Mouse (Mus musculus): ENCODE data around the gene Elf5. TPM values are rescaled to one million over a fixed set of nuclear protein-coding genes. Genes with fewer than 3 reads are reported as not detected.

The Elf5 gene
- polyA plus RNA-seq (2014; fragmentation: Illumina TruSeq; extraction: RNeasy Lipid Tissue Mini Kit (QIAGEN cat#74804); ENCODE audit: low read depth, low replicate concordance), result not detected

DNA sequence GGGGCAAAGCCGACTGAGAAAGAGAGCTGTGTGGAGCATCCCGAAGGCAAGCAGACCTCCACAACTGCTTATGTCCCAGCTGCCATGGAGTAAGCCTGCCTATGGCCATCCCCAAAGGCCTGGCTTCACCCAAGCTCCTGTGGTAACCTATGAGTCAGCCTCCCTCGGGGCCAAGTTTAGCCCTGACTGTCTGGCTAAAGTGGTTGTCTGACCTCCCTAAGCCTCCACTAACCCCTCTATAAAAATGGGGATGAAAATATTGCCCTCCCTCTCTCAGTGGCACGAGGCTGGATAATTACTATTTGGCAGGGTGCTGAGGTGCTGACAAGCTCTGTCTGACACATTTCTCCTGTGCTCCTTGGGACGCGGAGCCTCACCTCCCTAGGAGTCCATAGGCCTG lies at the start of gene Elf5:
Gene Elf5, plus strand, starts transcription at position 341 of the 400 bp plus-strand sequence.

DNA sequence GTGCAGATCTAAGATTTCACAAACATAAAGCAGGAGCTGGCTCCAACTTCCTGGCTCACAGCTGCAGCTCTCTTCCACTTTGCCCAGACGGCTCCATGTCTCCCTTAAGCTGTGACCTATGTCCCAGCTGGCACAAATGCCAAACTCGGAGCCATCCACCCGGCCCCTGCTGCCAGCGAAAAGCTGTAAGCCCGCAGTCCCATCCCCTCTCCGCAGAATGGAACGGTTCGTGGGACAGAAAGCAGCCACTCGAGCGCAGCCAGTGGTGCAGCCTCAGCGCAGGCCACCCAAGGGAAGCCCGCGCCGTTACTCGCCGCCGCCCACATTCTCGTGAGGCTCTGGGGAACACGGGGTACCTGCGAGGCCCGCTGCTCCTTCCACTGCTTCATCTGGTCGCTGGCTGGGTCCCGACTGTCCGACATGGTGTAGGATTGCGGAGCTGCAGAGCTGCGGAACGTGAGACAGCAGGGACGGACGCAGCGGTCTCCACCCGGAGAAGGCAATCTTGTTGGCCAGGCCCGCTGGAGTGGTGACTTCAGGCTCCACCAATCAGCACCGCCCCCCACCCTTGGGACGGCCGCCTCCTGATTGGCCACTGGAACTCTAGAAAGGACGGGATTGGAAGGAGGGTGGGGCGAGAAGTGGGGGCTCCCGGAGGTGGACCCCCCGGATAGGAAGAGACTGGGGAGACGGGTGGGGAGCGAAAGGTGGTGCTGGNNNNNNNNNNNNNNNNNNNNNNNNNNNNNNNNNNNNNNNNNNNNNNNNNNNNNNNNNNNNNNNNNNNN lies 73.3 kb downstream of the Elf5 start, which contains the start of gene Cat:
Gene Cat, minus strand, starts transcription at position 544 of the 785 bp plus-strand sequence.

Other genes starting within 250 kb of the Elf5 start
- gene Ehf, start 108.4 kb upstream of the Elf5 start, polyA plus RNA-seq (2014; fragmentation: Illumina TruSeq; extraction: RNeasy Lipid Tissue Mini Kit (QIAGEN cat#74804); ENCODE audit: low read depth, low replicate concordance), result 1.3 TPM
- gene Cat, start 73.5 kb downstream of the Elf5 start, polyA plus RNA-seq (2014; fragmentation: Illumina TruSeq; extraction: RNeasy Lipid Tissue Mini Kit (QIAGEN cat#74804); ENCODE audit: low read depth, low replicate concordance), result 1,083 TPM
- gene Abtb2, start 154.6 kb downstream of the Elf5 start, polyA plus RNA-seq (2014; fragmentation: Illumina TruSeq; extraction: RNeasy Lipid Tissue Mini Kit (QIAGEN cat#74804); ENCODE audit: low read depth, low replicate concordance), result 4.1 TPM